Mouse (Mus musculus) heart, embryonic 10.5 days (tissue): Measurements from ENCODE around the gene Nek9. TPM values are rescaled to one million over a fixed set of nuclear protein-coding genes. Genes with fewer than 3 reads are reported as not detected.

Source experiments
- DNase-seq: peaks from one replicate; pipeline ENCODE4 v3.0.0-alpha.2; 2017; ENCODE audit warnings: low spot score
- H3K27ac ChIP-seq: fragments of 300-500 bp; sonication (generic); 2 replicates; pipeline ENCODE4 v1.5.1; 2016; ENCODE audit warnings: mild to moderate bottlenecking
- H3K27me3 ChIP-seq: fragments of 300-500 bp; sonication (generic); 2 replicates; pipeline ENCODE4 v1.6.1; 2016; ENCODE audit warnings: mild to moderate bottlenecking; ENCODE audit not compliant: poor library complexity, insufficient read depth, severe bottlenecking
- H3K36me3 ChIP-seq: fragments of 300-500 bp; sonication (generic); 2 replicates; pipeline ENCODE4 v1.6.1; 2016; ENCODE audit warnings: mild to moderate bottlenecking, moderate library complexity
- H3K4me1 ChIP-seq: fragments of 300-500 bp; sonication (generic); 2 replicates; pipeline ENCODE4 v1.6.1; 2016; ENCODE audit warnings: mild to moderate bottlenecking
- H3K4me3 ChIP-seq: fragments of 300-500 bp; sonication (generic); 2 replicates; pipeline ENCODE4 v1.5.1; 2016; ENCODE audit warnings: mild to moderate bottlenecking, moderate library complexity
- H3K9me3 ChIP-seq: fragments of 300-500 bp; sonication (generic); 2 replicates; pipeline ENCODE4 v1.6.1; 2016; ENCODE audit warnings: mild to moderate bottlenecking, moderate library complexity
- WGBS: fragments of 180-500 bp; shearing (Covaris S2); methylation state at CpG from one replicate; pipeline ENCODE4 v1.1.7; 2016; 5-methylcytosine and 5-hydroxymethylcytosine counted together
- polyA plus RNA-seq: library from polyadenylated mRNA; unstranded; fragments of >200 nt; fragmentation: Nextera tagmentation; extraction: Ambion mirVana; gene quantifications from 2 replicates; pipeline ENCODE4 v1.2.1, GENCODE M21; 2016

Nek9 gene
- 24.3 and 24.6 TPM in 2 replicates for polyA plus RNA-seq

GRCm38 (mm10) chr12:85339243-85339729, at the start of gene Nek9:
Gene Nek9, minus strand, starts transcription at chr12:85339362.
- peaks cover 16% of the 10 kb centered on the region; the same call in 1 of the 2 replicates for H3K4me1 ChIP-seq
- H3K27me3 ChIP-seq: no peaks in the 10 kb centered on the region
- H3K9me3 ChIP-seq: no peaks in the 10 kb centered on the region
- H3K36me3 ChIP-seq: peaks cover 39% of the 10 kb centered on the region
- WGBS: 0% methylated on average over 36 of the region's 36 CpGs
- peak; percentile 96 for DNase-seq
- H3K4me3 ChIP-seq: peak within 1 kb of the TSS; percentile 99
- peak within 1 kb of the TSS; percentile 99 for H3K27ac ChIP-seq

DNA sequence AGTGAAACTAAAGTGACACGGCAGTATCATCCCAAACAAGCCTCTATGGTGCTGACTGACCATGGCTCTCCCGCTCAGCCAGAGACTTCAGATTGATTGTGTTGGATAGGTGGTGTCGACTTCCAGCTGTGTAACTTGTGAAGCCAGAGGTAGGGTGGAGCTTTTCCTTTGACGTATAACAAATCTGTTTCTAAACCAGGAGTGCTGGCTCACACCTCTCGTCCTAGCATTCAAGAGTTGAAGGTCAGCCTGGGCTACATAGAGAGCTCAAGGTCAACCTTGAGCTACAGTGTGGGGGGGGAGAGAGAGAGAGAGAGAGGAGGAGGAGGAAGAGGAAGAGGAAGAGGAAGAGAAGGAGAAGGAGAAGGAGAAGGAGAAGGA, 46.8 kb upstream of the Nek9 start:
- H3K27me3 ChIP-seq: no peaks in the 10 kb centered on the region
- WGBS: 44% methylated on average over 5 of the region's 5 CpGs

DNA sequence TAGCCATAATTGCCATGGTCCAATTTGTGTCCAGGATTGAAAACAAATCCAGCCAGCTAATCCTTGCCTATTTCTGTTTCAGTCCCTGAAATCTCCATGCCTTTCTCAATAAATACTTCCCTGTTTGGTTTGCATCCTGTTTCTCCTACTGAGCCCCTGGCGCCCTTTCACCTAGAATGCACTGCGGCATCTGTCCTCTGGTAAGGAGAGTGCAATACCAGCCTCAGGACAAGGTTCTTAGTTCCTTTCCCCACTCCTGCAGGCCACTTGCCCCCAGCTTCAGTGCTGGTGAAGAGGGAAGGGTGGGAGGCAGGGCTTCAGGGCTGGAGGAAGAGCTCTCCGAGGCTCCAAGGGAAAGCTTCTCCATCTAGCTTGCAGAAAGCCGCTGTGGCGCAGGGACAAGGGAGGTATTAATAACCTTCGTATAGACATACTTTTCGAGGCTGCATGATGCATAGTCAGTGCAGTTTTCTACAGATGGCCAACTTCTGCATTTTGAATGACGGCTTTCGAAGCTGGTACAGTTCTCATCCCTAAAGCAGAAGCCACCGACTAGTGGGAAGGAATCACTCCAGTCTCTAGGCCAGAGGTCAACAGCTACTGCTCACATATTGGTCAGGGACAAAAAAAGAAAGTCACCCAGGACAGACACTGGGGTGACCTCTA, 46.3 kb upstream of the Nek9 start:
- Histone ChIP-seq H3K36me3 (no peaks in the 10 kb centered on the region), H3K4me1 (peaks cover 32% of the 10 kb centered on the region), H3K4me3 (no peak overlapping the region), H3K27me3 (no peaks in the 10 kb centered on the region), H3K27ac (peak overlapping the region; percentile 63), H3K9me3 (no peaks in the 10 kb centered on the region)
- WGBS: 73% methylated on average over 10 of the region's 10 CpGs
- no peak for DNase-seq

More for the DNA sequence above, 46.8 kb upstream of the Nek9 start:
- no peaks in the 10 kb centered on the region for H3K9me3 ChIP-seq
- no peak overlapping the region for H3K4me3 ChIP-seq
- DNase-seq: no peak
- peak overlapping the region; percentile 63 for H3K27ac ChIP-seq
- peaks cover 31% of the 10 kb centered on the region for H3K4me1 ChIP-seq
- H3K36me3 ChIP-seq: no peaks in the 10 kb centered on the region

DNA sequence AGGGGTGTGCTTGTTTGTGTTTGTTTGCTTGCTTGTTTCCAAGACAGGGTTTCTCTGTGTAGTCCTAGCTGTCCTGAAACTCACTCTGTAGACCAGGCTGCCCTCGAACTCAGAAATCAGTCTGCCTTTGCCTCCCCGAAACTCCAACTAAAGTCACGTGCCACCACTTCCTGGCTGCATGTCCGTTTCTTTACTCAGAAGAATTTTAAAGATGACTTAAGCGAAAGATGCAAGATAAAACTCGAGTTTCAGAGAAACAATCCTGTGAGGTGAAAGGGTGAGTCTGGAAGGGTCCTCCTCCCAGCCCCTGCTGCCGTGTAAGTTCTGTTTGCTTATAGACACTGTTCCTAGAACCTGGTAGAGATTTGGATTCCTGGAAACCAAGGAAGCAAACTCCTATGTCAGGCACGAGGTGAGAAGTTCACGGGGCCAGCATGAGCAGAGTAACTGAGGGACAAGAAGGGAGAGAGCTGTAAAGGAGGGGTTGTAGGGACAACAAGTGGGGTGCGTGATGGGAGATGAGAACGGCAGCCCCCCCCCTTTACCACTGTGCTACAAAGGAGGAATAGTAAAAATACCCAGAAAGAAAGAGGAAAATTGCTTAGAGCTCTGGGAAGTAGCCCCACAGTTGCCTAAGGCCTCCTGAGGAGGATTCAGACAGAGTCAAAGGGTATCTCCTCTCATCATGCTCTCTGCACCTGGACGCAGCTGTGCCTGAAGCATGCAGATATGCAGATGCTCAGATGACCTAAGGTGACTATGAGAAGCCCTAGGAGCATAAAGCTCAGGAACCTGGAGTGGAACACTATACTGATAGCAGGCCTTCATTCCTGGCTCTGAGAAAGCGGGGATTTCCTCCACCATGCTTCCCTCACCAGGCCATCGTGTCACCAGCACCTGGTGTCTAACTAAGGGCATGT, 43.9 kb upstream of the Nek9 start:
- WGBS: 61% methylated on average over 14 of the region's 14 CpGs

DNA sequence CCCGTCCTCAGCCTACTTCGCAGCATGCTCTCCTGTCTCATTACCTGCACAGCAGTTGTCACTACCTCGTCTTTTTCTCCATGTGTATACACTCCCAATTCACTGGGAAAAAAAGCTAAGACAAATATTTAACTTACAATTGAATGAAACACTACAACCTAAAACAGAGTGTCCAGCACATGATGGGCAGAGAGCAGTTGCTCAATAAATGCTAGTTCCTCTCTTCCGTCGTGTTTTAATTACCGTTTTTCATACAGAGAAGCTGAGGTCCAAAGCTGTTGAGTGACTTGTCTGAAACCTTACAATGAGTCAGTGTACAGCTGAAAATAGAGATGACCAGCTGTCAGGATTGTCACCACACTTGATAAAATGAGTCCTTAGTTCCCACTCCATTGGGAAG, 42.4 kb upstream of the Nek9 start:
- Histone ChIP-seq H3K27ac (no peak overlapping the region), H3K4me1 (peaks cover 23% of the 10 kb centered on the region), H3K9me3 (no peaks in the 10 kb centered on the region), H3K27me3 (no peaks in the 10 kb centered on the region), H3K4me3 (no peak overlapping the region), H3K36me3 (no peaks in the 10 kb centered on the region)
- WGBS: 83% methylated on average over 6 of the region's 6 CpGs
- DNase-seq: no peak

More for the DNA sequence above, 43.9 kb upstream of the Nek9 start:
- no peak for DNase-seq
- H3K9me3 ChIP-seq: no peaks in the 10 kb centered on the region
- no peak overlapping the region for H3K4me3 ChIP-seq
- peaks cover 23% of the 10 kb centered on the region for H3K4me1 ChIP-seq
- no peaks in the 10 kb centered on the region for H3K27me3 ChIP-seq
- H3K27ac ChIP-seq: no peak overlapping the region
- no peaks in the 10 kb centered on the region for H3K36me3 ChIP-seq

DNA sequence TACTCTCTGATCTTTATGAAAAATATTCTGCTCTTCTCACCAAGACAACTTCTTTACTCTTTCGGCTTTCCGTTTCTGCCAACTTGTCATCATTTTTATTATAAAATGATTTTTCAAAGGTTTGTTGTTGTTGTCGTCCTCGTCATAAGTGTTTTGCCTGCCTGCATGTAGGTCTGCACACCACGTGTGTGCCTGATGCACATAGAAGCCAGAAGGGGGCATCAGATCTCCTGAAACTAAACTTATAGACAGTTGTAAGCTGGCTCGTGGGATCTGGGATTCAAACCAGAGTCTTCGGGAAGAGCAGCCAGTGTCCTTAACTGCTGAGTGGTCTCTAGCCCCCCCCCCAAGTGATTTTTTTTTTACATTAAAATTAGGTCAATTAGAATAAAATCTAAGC, 41.8 kb upstream of the Nek9 start:
- Histone ChIP-seq H3K36me3 (no peaks in the 10 kb centered on the region), H3K4me1 (peaks cover 21% of the 10 kb centered on the region), H3K27ac (no peak overlapping the region), H3K27me3 (no peaks in the 10 kb centered on the region), H3K9me3 (no peaks in the 10 kb centered on the region), H3K4me3 (no peak overlapping the region)
- no peak for DNase-seq
- 74% methylated on average over 7 of the region's 7 CpGs for WGBS

- Histone ChIP-seq H3K27me3 (no peaks in the 10 kb centered on the region), H3K4me3 (no peak overlapping the region), H3K4me1 (peaks cover 14% of the 10 kb centered on the region), H3K27ac (peak overlapping the region; percentile 31; the same call in 1 of the 2 replicates), H3K36me3 (no peaks in the 10 kb centered on the region), H3K9me3 (no peaks in the 10 kb centered on the region)
- 50% methylated on average over 1 of the region's 1 CpGs for WGBS
- DNase-seq: no peak
These were observed 41.1 kb upstream of the Nek9 start for GRCm38 (mm10) chr12:85380308-85380707.

DNA sequence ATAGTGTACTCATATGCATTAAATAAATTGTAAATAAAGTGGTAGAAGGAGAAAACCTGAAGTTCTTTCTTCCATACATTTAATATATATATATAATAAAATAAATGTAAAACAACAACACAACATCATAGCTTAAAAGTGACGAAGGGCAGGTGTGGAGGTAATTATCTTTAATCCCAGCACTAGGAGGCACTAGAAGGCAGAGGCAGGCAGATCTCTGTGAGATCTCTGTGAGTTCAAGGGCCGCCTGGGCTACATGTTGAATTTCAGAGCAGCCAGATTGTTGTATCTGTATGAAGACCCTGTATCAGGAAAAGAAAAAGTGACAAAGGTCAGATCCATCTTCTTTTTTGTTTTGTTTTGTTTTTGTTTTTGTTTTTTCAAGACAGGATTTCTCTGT, 39.1 kb upstream of the Nek9 start:
- no peaks in the 10 kb centered on the region for H3K9me3 ChIP-seq
- peaks cover 16% of the 10 kb centered on the region; the same call in 1 of the 2 replicates for H3K4me1 ChIP-seq
- no peak for DNase-seq
- H3K27ac ChIP-seq: no peak overlapping the region
- 75% methylated on average over 2 of the region's 2 CpGs for WGBS
- no peak overlapping the region for H3K4me3 ChIP-seq
- H3K27me3 ChIP-seq: no peaks in the 10 kb centered on the region
- H3K36me3 ChIP-seq: no peaks in the 10 kb centered on the region

DNA sequence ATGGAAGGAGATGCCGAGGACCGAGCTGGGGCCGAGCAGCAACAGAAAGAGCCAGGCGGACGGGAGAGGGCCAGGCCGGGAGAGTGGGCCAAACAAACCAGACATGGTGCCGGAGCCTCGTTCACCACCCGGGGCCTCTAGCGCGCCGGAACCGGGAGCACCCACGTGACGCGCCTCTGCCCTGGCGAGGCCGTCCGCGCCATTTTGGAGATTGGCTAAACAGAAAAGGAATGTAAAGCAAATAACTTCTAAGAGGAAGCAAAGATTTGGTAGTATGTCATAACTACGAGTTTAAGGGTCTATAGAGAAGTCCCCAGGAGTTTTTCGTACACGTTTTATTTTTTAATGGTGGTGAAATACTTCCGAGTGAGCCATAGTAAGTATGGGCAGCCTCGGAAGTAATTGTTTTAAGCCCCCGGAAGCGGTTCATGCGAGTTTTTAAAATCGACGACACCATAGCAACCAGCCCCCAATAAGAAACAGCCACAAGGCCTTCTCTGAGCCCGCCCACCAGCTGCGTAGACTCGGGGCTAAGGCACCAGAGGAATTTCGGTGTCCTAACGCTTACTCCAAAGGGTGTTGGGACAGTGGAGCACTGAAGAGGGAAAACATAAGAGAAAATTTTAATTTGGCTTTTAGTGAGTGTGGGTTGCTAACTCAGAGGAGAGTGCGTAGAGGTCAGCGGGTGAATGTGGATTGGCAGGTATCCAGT, 35.6 kb upstream of the Nek9 start, which contains the start of gene Tmed10:
Gene Tmed10 (minus strand): TSS at position 287 of the 712 bp plus-strand sequence.
- Histone ChIP-seq H3K4me3 (peak within 1 kb of the TSS; percentile 95), H3K27ac (peak within 1 kb of the TSS; percentile 99), H3K36me3 (no peaks in the 10 kb centered on the region), H3K4me1 (peaks cover 25% of the 10 kb centered on the region), H3K27me3 (no peaks in the 10 kb centered on the region), H3K9me3 (no peaks in the 10 kb centered on the region)
- WGBS: under 1% methylated on average over 37 of the region's 37 CpGs
- DNase-seq: peak; percentile 95

- Histone ChIP-seq H3K27ac (peak overlapping the region; percentile 99), H3K27me3 (no peaks in the 10 kb centered on the region), H3K4me1 (peaks cover 26% of the 10 kb centered on the region), H3K9me3 (no peaks in the 10 kb centered on the region), H3K36me3 (no peaks in the 10 kb centered on the region), H3K4me3 (peak overlapping the region; percentile 95)
- DNase-seq: peak; percentile 83
- 1% methylated on average over 53 of the region's 53 CpGs for WGBS
These were observed 34.7 kb upstream of the Nek9 start for GRCm38 (mm10) chr12:85373591-85374560.

- WGBS: 73% methylated on average over 8 of the region's 8 CpGs
These were observed 33.0 kb upstream of the Nek9 start for GRCm38 (mm10) chr12:85372068-85372665.

More at GRCm38 (mm10) chr12:85372068-85372665, 33.0 kb upstream of the Nek9 start:
- no peak for DNase-seq
- no peaks in the 10 kb centered on the region for H3K27me3 ChIP-seq
- H3K27ac ChIP-seq: no peak overlapping the region
- H3K36me3 ChIP-seq: no peaks in the 10 kb centered on the region
- H3K9me3 ChIP-seq: no peaks in the 10 kb centered on the region
- no peak overlapping the region for H3K4me3 ChIP-seq
- peaks cover 35% of the 10 kb centered on the region for H3K4me1 ChIP-seq
